Mouse (Mus musculus): ENCODE data around the gene Plekhg3.

- no peak for TF ChIP-seq POLR2A (IDR thresholded peaks at IDR 0.05; ENCODE audit: low read depth, low read length)
- no peak for TF ChIP-seq CTCF (IDR thresholded peaks at IDR 0.05; ENCODE audit: borderline replicate concordance, insufficient read depth, low read length)
Observed at GRCm38 (mm10) chr12:76518000-76518399, 12.7 kb upstream of the Plekhg3 start.
